Mouse (Mus musculus) liver, embryonic 14.5 days (tissue): ENCODE data around the gene Prlr. TPM values are rescaled to one million over a fixed set of nuclear protein-coding genes. Genes with fewer than 3 reads are reported as not detected.

Source experiments
- ATAC-seq: fragments of 200-750 bp; cut with Nextera tagmentation; 2 replicates; pipeline ENCODE4 v1.8.0; 2017; ENCODE audit warnings: moderate number of reproducible peaks, mild to moderate bottlenecking, moderate library complexity; ENCODE audit not compliant: insufficient read depth
- DNase-seq, 3 experiments: peaks; one replicate each; pipeline ENCODE4 v3.0.0-alpha.2; 2012 to 2013; ENCODE audit warnings: low read depth in 3 of 3, low spot score in 3 of 3
- H3K27ac ChIP-seq: fragments of 300-500 bp; sonication (generic); 2 replicates; pipeline ENCODE4 v1.5.1; 2014; ENCODE audit warnings: moderate library complexity, mild to moderate bottlenecking, control low read depth, inconsistent platforms
- H3K27me3 ChIP-seq: fragments of 300-500 bp; sonication (generic); 2 replicates; pipeline ENCODE4 v1.6.1; 2014; ENCODE audit warnings: mild to moderate bottlenecking, low read length, moderate library complexity; ENCODE audit not compliant: control insufficient read depth, insufficient read depth
- H3K36me3 ChIP-seq: fragments of 300-500 bp; sonication (generic); replicated peaks from 2 replicates; pipeline ENCODE4 v1.6.1; 2014; ENCODE audit warnings: low read depth; ENCODE audit not compliant: control insufficient read depth, insufficient read depth
- H3K4me1 ChIP-seq, 2 experiments: fragments of 200-500 bp in 1 of 2; fragments of 300-500 bp in 1 of 2; sonication (generic) in 1 of 2; replicated peaks; 2 replicates each; pipeline ENCODE4 v1.6.1; 2012 to 2014; ENCODE audit warnings: antibody characterized with exemption in 1 of 2, inconsistent platforms in 1 of 2, low read length in 1 of 2; ENCODE audit not compliant: control insufficient read depth in 2 of 2, insufficient read depth in 2 of 2
- H3K4me2 ChIP-seq: fragments of 300-500 bp; sonication (generic); 2 replicates; pipeline ENCODE4 v1.6.1; 2014; ENCODE audit warnings: low read depth, mild to moderate bottlenecking, control low read depth, moderate library complexity
- H3K4me3 ChIP-seq, 2 experiments: fragments of 200-500 bp in 1 of 2; fragments of 300-500 bp in 1 of 2; sonication (generic) in 1 of 2; 2 replicates each; pipeline ENCODE4 v1.5.1; 2012 to 2014; ENCODE audit warnings: low read depth in 2 of 2, low read length in 2 of 2, mild to moderate bottlenecking in 2 of 2, control low read depth in 1 of 2, inconsistent platforms in 1 of 2, moderate library complexity in 1 of 2; ENCODE audit not compliant: insufficient read depth in 1 of 2
- H3K9ac ChIP-seq: fragments of 300-500 bp; sonication (generic); replicated peaks from 2 replicates; pipeline ENCODE4 v1.6.1; 2014; ENCODE audit warnings: mild to moderate bottlenecking, control low read depth, moderate library complexity
- H3K9me3 ChIP-seq: fragments of 300-500 bp; sonication (generic); 2 replicates; pipeline ENCODE4 v1.6.1; 2016; ENCODE audit warnings: low read length, mixed read lengths; ENCODE audit not compliant: control insufficient read depth
- CTCF ChIP-seq: IDR thresholded peaks from 2 replicates; pipeline ENCODE4 v1.5.1; 2016; ENCODE audit warnings: antibody characterized with exemption, low read depth, control low read depth
- EP300 ChIP-seq: IDR thresholded peaks from 2 replicates; pipeline ENCODE4 v1.6.1; 2016; ENCODE audit warnings: antibody characterized with exemption, low read depth
- WGBS: fragments of 180-500 bp; shearing (Covaris S2); extraction: QIAGEN DNeasy Blood & Tissue Kit; methylation state at CpG from one replicate; pipeline ENCODE4 v1.1.7; 2014; ENCODE audit not compliant: insufficient replicate concordance; 5-methylcytosine and 5-hydroxymethylcytosine counted together
- polyA plus RNA-seq, 2 experiments: library from polyadenylated mRNA; depleted of rRNA in 1 of 2; stranded (reverse) in 1 of 2; unstranded in 1 of 2; fragments of >200 nt; fragmentation: Nextera tagmentation in 1 of 2; extraction: Ambion mirVana in 1 of 2; gene quantifications; 2 replicates each; pipeline versions ENCODE4 v1.2.1 to v1.2.3; 2012 to 2014

Prlr gene
- polyA plus RNA-seq, 2 experiments = under 0.01 to 0.04 TPM

DNA sequence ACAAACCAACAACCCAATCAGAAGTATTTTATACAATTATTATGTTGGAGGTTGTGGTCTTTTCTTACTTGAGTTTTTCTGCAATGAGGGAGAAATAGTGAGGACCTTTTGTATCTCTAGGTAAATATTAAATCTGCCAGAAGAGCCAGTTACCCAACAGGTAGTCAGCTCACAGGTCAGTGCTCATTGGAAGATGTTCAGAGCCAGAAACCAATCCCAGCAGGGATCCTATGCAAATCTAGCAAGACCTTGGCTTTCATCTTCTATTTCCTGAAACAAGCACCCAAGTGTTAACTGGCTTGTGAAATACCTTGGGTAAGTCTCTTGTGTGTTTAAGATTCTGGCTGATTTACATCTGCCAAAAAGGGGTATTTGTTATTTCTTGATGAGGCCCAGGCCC, 99.3 kb downstream of the Prlr start:
- Histone ChIP-seq H3K27me3 (no peaks in the 10 kb centered on the region), H3K27ac (no peak overlapping the region), H3K4me1 (no peaks in the 10 kb centered on the region), H3K9me3 (no peaks in the 10 kb centered on the region), H3K4me2 (no peak overlapping the region), H3K4me3 (no peak overlapping the region), H3K36me3 (no peaks in the 10 kb centered on the region), H3K9ac (no peak overlapping the region)
- no peak for DNase-seq
- no peak for ATAC-seq
- TF ChIP-seq CTCF = no peak
- no peak for TF ChIP-seq EP300

- no peak for ATAC-seq
- TF ChIP-seq CTCF (no peak), EP300 (no peak)
- WGBS = 47% methylated on average over 4 of the region's 4 CpGs
These were observed 100.4 kb downstream of the Prlr start for GRCm38 (mm10) chr15:10277461-10277860.

GRCm38 (mm10) chr15:10281546-10281945, 104.5 kb downstream of the Prlr start:
- no peak for ATAC-seq
- Histone ChIP-seq H3K4me1 (no peaks in the 10 kb centered on the region), H3K9me3 (no peaks in the 10 kb centered on the region), H3K4me2 (no peak overlapping the region), H3K27ac (no peak overlapping the region), H3K4me3 (no peak overlapping the region), H3K36me3 (no peaks in the 10 kb centered on the region), H3K27me3 (no peaks in the 10 kb centered on the region), H3K9ac (no peak overlapping the region)
- 66% methylated on average over 5 of the region's 5 CpGs for WGBS
- no peak for DNase-seq
- TF ChIP-seq EP300 = no peak
- no peak for TF ChIP-seq CTCF

More at GRCm38 (mm10) chr15:10277461-10277860, 100.4 kb downstream of the Prlr start:
- no peak for DNase-seq
- no peak overlapping the region for H3K4me2 ChIP-seq
- no peak overlapping the region for H3K9ac ChIP-seq
- no peaks in the 10 kb centered on the region for H3K4me1 ChIP-seq
- H3K27ac ChIP-seq = no peak overlapping the region
- no peaks in the 10 kb centered on the region for H3K9me3 ChIP-seq
- H3K4me3 ChIP-seq = no peak overlapping the region
- H3K27me3 ChIP-seq = no peaks in the 10 kb centered on the region
- no peaks in the 10 kb centered on the region for H3K36me3 ChIP-seq

DNA sequence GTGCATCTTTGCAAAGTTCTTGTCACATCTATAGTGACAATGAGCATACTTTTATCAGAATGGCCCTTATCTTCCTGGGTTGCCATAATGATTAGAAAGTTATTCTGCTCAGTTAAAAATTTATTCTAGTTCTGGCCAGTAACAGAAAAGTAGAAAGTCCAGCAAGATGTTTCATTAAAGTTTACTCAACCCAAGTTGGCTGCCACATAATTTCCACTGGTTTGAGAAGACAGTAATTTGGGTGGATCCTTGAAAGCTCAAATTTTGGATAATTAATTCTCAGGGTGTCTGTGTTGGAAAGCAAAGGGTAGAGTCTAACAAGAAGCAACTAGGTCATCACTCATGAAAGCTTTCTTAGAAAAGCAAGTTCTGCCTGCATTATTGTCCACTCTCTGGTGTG, 106.6 kb downstream of the Prlr start:
- no peak for DNase-seq
- no peak for ATAC-seq

DNA sequence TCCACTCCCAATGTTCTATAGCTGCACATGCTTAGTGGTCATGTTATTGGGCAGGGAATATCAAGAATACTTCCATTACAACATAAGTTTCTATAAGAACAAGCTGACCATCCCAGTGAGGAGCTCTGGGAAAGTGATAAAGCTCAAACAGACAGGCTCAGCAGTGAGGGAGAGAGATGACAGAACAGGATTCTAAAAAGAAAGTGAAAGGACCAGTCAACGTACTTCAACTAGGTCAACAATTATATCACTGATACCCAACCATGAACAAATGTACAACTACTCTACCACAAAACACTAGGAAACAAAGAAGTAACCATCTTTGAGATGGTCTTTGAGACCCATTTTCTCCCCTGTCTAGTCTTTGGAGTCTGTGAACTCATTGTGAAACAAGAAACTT, 119.5 kb downstream of the Prlr start:
- 71% methylated on average over 1 of the region's 1 CpGs for WGBS
- Histone ChIP-seq H3K4me2 (no peak overlapping the region), H3K36me3 (no peaks in the 10 kb centered on the region), H3K4me1 (no peaks in the 10 kb centered on the region), H3K9ac (no peak overlapping the region), H3K27me3 (no peaks in the 10 kb centered on the region), H3K9me3 (no peaks in the 10 kb centered on the region), H3K4me3 (no peak overlapping the region), H3K27ac (no peak overlapping the region)
- no peak for TF ChIP-seq CTCF
- TF ChIP-seq EP300 = no peak
- DNase-seq (no peak), ATAC-seq (no peak)

More for the DNA sequence above, 106.6 kb downstream of the Prlr start:
- Histone ChIP-seq H3K4me2 (no peak overlapping the region), H3K4me3 (no peak overlapping the region), H3K4me1 (no peaks in the 10 kb centered on the region), H3K36me3 (no peaks in the 10 kb centered on the region), H3K9ac (no peak overlapping the region), H3K27me3 (no peaks in the 10 kb centered on the region), H3K27ac (no peak overlapping the region), H3K9me3 (no peaks in the 10 kb centered on the region)
- TF ChIP-seq CTCF = no peak
- TF ChIP-seq EP300 = no peak
